Mouse (Mus musculus): ENCODE measurements around the gene Tubb2b.
"Not testable (repeated sequence)": the region's sequence is repeated elsewhere in the genome, so short reads cannot be mapped to it uniquely, and the experiment has no call there.

Gene Tubb2b

GRCm38 (mm10) chr13:34106999-34107398 lies 23.3 kb downstream of the Tubb2b start:
- no peak for DNase-seq (ENCODE audit: low spot score)

DNA sequence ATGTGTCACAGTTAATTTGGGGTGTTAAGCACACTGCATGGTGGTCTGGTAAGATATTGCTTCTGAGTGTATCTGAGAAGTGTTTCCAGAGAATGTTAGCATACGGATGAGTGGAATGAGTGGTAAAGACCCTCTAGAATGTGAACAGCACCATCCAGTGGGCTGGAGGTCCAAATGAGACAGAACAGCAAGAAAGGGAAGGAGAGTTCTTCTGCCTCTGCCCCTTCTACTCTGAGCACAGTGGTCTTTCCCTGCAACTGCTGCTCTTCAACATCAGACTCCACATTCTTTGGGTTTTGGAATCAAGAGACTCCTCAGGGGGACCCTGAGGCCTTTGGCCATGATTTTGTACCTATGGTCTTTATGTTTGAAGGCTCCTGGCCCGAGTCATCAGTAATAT lies 24.0 kb downstream of the Tubb2b start:
- DNase-seq (ENCODE audit: low spot score), result no peak

DNA sequence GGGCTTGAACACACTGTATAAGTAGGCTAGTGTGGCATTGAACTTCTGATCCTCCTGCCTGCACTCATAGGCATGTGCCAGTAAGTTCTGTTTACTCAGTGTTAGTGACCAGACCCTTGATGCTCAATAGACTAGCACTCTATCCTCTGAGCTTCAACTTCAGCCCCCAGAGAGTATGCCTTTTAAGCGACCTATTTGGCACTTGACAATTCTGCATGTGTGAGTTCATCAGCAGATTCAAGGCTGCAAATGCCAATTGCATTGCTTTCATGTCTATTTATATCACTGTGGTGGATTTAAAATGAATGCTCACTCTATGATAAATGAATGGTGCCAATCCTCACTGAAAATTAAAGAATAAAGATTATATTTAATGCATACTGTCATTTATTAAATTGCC lies 24.9 kb downstream of the Tubb2b start:
- DNase-seq (ENCODE audit: low spot score), result no peak

DNA sequence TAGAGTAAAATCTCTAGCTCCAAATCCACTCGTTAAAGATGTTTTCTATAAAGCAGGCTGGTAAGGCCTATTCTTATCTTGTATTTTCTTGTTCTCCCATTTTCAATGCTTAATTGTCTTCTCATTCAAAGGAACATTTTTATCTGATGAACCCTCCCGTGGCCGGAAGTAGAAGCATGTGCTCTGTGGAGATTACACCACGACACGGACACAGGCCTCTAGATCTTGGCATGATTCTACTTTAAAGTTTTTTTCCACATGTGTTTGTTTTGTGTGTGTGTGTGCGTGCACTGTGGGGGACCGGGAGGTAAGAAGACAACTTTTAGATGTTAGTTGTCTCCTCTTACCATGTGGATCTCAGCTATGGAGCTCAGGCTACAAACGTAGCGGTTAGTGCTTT lies 28.4 kb downstream of the Tubb2b start:
- DNase-seq (ENCODE audit: low spot score), result no peak

DNA sequence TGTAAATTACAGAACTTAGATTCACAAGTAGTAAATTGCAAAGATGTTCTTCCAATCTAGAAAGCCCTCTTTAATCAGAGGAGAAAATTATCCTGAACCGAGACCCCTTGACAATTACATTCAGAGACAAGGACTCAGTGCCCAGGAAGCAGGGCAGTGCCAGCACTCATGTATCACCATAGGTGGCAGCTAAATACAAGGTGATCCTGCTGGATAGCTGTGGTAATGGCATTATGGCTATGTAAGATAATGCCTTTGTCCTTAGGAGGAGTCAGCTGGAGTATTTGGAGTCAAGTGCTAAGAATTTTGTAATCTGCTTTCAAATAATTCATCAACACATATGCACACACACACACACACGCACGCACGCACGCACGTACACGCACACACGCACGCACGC lies 29.0 kb downstream of the Tubb2b start:
- no peak for DNase-seq (ENCODE audit: low spot score)

DNA sequence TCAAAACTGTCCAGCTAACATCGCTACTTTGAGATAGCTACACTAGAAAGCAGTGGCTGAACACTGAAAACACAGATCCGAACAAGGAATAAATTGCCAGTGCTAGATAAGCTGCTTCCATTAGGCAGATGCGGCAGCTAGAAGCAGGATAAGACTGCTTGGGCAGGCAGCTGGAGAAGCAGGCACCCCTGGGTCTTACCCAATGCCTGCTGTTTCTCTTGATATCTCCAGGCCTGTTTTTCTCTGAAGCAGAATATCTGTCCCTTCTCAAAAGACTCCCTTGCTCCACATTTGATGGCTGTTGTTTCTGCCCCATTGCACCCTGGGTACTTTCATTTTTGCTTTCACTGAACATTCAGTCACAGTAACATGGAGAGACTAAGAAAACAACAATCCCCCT lies 29.5 kb downstream of the Tubb2b start:
- DNase-seq (ENCODE audit: low spot score), result no peak

DNA sequence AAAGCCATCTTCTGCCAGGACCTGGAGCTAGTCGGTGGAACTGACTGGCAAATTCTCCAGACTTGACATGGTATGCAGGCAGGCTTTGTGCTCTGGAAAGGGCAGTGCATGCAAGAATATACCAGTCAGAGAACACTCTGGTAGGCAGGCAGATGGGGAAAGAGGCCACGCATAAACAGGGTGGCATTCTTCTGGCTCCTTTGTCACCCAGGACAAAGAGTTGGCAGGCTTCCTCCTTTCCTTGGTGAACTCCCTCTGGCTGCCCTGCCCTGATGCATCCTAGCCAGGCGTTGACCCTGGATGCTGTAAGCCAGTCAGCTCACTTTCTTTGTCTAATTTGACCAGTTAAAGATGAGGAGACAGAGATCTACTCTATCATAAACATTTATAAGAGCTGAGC lies 33.2 kb downstream of the Tubb2b start:
- no peak for DNase-seq (ENCODE audit: low spot score)

- no peak for DNase-seq (ENCODE audit: low spot score)
These were observed 33.8 kb downstream of the Tubb2b start for GRCm38 (mm10) chr13:34096455-34096854.

DNA sequence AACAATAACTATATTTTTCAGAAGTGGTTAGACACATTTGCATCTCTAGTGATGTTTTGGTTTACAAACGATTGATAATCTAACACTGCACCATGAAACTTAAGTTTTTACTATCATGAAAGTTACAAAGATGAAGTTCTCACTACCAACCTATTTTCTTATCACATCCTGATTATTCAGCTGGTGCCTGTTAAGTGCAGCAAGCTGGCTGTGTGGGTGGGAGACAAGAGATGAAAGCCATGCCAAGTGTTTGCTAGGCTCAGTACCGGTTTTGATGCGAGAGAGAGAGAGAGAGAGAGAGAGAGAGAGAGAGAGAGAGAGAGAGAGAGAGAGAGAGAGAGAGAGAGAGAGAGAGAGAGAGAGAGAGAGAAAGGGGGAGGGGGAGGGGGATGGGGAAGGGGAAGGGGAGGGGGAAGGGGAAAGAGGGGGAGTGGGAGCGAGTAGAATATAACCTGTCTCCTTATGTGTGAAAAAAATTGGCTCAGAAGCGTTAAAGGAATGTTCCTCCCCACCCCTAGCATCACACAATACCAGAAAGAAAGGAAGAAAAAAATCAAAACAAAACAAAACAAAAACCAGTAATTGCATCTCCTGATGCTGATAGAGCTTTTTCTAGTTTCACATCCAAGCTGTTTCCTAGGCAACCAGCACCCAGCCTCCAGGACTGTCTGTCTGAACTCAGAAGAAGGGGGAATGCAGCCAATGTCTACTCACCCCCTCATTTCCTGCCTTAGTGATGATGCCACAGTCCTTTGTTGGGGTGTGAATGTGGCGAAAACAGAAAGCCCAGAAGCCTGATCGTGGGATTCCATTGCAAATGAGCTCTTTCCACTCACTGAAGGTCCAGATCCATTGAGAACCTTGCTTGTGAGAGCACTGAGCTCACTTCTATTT lies 34.5 kb downstream of the Tubb2b start:
- DNase-seq (ENCODE audit: low spot score), result no peak

GRCm38 (mm10) chr13:34089358-34089757 lies 40.9 kb downstream of the Tubb2b start:
- no peak for DNase-seq (ENCODE audit: low spot score)

DNA sequence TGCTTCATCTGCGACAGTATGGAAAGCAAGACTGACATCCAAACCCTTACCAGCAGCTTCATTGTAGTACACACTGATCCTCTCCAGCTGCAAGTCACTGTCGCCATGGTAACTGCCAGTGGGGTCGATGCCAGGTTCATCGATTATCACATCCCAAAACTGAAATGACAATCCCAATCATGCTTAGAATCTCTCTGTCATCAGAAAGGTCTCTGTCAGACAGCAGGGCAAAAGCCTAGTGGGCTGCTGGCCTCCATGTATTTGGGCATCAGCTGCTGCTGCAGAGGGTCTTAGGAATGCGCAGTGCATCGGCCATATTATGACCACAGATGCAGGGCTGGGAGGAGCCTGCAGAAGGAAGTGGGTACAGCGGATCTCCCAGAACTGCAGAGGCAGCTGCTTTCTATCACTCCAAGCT lies 41.4 kb downstream of the Tubb2b start:
- DNase-seq (ENCODE audit: low spot score), result no peak

GRCm38 (mm10) chr13:34088201-34088649 lies 42.0 kb downstream of the Tubb2b start:
- DNase-seq (ENCODE audit: low spot score), result not testable (repeated sequence)

GRCm38 (mm10) chr13:34087052-34087812 lies 43.0 kb downstream of the Tubb2b start:
- no peak for DNase-seq (ENCODE audit: low spot score)

GRCm38 (mm10) chr13:34084026-34084750 lies 46.1 kb downstream of the Tubb2b start:
- DNase-seq (ENCODE audit: low spot score), result no peak

- DNase-seq (ENCODE audit: low spot score), result no peak
These were observed 48.3 kb downstream of the Tubb2b start for GRCm38 (mm10) chr13:34081926-34082325.

DNA sequence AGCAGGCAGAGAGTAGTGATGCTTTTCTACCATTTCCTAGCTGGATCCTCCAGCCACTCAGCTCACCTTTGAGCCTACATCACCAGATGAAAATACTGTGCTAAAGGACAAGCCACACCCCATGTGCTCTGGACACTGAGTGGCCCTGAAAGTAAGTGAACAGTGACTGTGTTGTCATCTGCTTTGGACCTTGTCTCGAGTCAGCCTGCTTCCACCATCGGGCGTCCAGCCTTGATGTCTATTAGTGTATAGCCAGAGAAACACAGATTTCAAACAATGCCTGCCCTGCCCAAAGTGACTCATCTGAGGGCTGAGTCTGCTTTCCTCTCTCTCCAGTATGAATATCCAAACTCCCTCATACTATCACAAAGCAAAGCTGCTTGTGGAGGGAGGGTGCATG lies 50.5 kb downstream of the Tubb2b start:
- DNase-seq (ENCODE audit: low spot score), result no peak

- DNase-seq (ENCODE audit: low spot score), result no peak
These were observed 51.6 kb downstream of the Tubb2b start for GRCm38 (mm10) chr13:34078500-34079280.

- DNase-seq (ENCODE audit: low spot score), result peak; percentile 83
These were observed 52.6 kb downstream of the Tubb2b start, which contains the start of gene Tubb2a for GRCm38 (mm10) chr13:34077492-34078271. Gene Tubb2a, minus strand, starts transcription at chr13:34078007.
